Mouse (Mus musculus): ENCODE measurements around the gene Ppp1r15a.

GRCm38 (mm10) chr7:45565446-45565845 is 39.4 kb upstream of the Ppp1r15a start:
- TF ChIP-seq CTCF (IDR thresholded peaks at IDR 0.05; ENCODE audit: extremely low read depth, insufficient read depth, insufficient read length, insufficient replicate concordance) (no peak), POLR2A (IDR thresholded peaks at IDR 0.05; ENCODE audit: low read depth, low read length) (no peak)
